Mouse (Mus musculus) megakaryocyte-erythroid progenitor cell, adult 5-6 weeks (primary cell): ENCODE measurements around the gene Cradd. TPM values are rescaled to one million over a fixed set of nuclear protein-coding genes. Genes with fewer than 3 reads are reported as not detected.

ENCODE experiments used
- ATAC-seq: replicated peaks from 2 replicates; pipeline ENCODE4 v1.8.0; 2016; ENCODE audit warnings: mild to moderate bottlenecking, inconsistent platforms; ENCODE audit not compliant: severe bottlenecking, poor library complexity, low FRiP score, low TSS enrichment
- total RNA-seq, 2 experiments: library from RNA; stranded (forward) in 1 of 2; stranded (reverse) in 1 of 2; fragments of 200-1000, 215-1000 nt in 1 of 2; fragments of >200 nt in 1 of 2; fragmentation: Nextera tagmentation in 1 of 2; gene quantifications; 2 replicates each; pipeline ENCODE4 v1.2.3; 2014 to 2017

The Cradd gene
- total RNA-seq, 2 experiments from 2014 or later, result 2.2 to 5.9 TPM

GRCm38 (mm10) chr10:95336781-95337544 is 13.0 kb upstream of the Cradd start:
- no peak for ATAC-seq

GRCm38 (mm10) chr10:95334826-95335225 is 10.9 kb upstream of the Cradd start:
- no peak for ATAC-seq

- ATAC-seq, result no peak
These were observed 8.7 kb upstream of the Cradd start for GRCm38 (mm10) chr10:95332596-95332995.

- ATAC-seq, result no peak
These were observed 6.7 kb upstream of the Cradd start for GRCm38 (mm10) chr10:95330375-95331363.

GRCm38 (mm10) chr10:95329884-95330283 is 6.0 kb upstream of the Cradd start:
- no peak for ATAC-seq

GRCm38 (mm10) chr10:95324278-95324631 is 322 bp upstream of the Cradd start:
- no peak for ATAC-seq

- no peak for ATAC-seq
These were observed 1.6 kb downstream of the Cradd start for GRCm38 (mm10) chr10:95322076-95323070.

- ATAC-seq, result no peak
These were observed 4.9 kb downstream of the Cradd start for GRCm38 (mm10) chr10:95319001-95319400.

GRCm38 (mm10) chr10:95318392-95318708 is 5.6 kb downstream of the Cradd start:
- ATAC-seq, result no peak

GRCm38 (mm10) chr10:95317581-95318391 is 6.1 kb downstream of the Cradd start:
- ATAC-seq, result no peak

GRCm38 (mm10) chr10:95317091-95317490 is 6.8 kb downstream of the Cradd start:
- no peak for ATAC-seq

- ATAC-seq, result no peak
These were observed 7.3 kb downstream of the Cradd start for GRCm38 (mm10) chr10:95316675-95317074.

GRCm38 (mm10) chr10:95315801-95316474 is 8.0 kb downstream of the Cradd start:
- ATAC-seq, result no peak

GRCm38 (mm10) chr10:95315321-95315720 is 8.6 kb downstream of the Cradd start:
- ATAC-seq, result no peak

GRCm38 (mm10) chr10:95314019-95314418 is 9.9 kb downstream of the Cradd start:
- no peak for ATAC-seq

- ATAC-seq, result no peak
These were observed 10.4 kb downstream of the Cradd start for GRCm38 (mm10) chr10:95313524-95313923.

GRCm38 (mm10) chr10:95310688-95311441 is 13.1 kb downstream of the Cradd start:
- no peak for ATAC-seq
